Mouse (Mus musculus): Measurements from ENCODE around the gene Gngt1.

The Gngt1 gene

DNA sequence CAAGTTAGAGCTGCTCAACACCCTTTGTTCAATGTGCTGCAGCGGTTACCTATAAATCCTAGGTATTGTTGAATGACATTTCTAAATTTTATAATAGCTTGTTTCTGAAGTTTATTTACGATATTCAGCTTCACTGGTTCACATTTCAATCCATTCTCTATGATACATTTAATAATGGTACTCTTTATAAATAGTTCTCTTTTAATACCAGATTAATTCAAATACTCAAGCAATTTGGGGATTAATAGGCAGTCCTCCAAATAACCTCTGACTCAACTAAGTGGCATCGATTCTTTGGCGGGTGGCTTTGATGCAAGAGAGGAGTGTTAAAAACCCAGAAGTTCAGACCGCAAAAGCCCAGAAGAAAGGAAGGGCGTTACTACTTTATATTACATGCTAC lies at the start of gene Gngt1:
Gngt1 (plus strand) TSS at position 301 of the 400 bp plus-strand sequence.
- DNase-seq: no peak

GRCm38 (mm10) chr6:3954969-3955368 lies 38.6 kb upstream of the Gngt1 start:
- DNase-seq: no peak

- peak; percentile 6 for DNase-seq
Measured at GRCm38 (mm10) chr6:3967676-3968626, 25.6 kb upstream of the Gngt1 start.

DNA sequence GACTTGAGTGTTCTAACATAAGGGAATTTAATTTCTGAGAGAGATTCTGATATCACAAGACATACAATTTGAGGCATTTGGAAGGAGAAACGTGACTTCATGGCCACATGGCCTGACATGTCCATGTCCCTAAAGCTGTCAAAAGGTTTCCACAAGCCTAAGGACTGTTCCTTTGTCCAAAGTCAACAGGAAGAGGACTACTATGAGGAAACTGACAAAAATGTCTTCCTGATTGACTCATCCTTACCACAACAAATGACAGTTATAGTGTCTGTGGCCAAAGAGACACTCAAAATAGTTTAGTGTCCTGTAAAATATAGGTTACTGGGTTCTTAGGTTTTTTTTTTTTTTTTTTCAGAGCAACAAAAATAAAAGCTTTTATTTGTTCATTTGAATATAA lies 19.9 kb upstream of the Gngt1 start:
- DNase-seq: no peak

GRCm38 (mm10) chr6:3982661-3983284 lies 10.8 kb upstream of the Gngt1 start:
- no peak for DNase-seq

GRCm38 (mm10) chr6:3988750-3989149 lies 4.8 kb upstream of the Gngt1 start, which contains the start of gene Tfpi2:
TSS of gene Tfpi2 (minus strand) at chr6:3988919.
- DNase-seq: no peak

GRCm38 (mm10) chr6:3998089-3998488 lies 4.5 kb downstream of the Gngt1 start:
- no peak for DNase-seq

- no peak for DNase-seq
Measured at GRCm38 (mm10) chr6:3999296-3999695, 5.7 kb downstream of the Gngt1 start.

- DNase-seq: no peak
Measured at GRCm38 (mm10) chr6:4000716-4001115, 7.1 kb downstream of the Gngt1 start.

- DNase-seq: no peak
Measured at GRCm38 (mm10) chr6:4003445-4003844, 9.9 kb downstream of the Gngt1 start.

DNA sequence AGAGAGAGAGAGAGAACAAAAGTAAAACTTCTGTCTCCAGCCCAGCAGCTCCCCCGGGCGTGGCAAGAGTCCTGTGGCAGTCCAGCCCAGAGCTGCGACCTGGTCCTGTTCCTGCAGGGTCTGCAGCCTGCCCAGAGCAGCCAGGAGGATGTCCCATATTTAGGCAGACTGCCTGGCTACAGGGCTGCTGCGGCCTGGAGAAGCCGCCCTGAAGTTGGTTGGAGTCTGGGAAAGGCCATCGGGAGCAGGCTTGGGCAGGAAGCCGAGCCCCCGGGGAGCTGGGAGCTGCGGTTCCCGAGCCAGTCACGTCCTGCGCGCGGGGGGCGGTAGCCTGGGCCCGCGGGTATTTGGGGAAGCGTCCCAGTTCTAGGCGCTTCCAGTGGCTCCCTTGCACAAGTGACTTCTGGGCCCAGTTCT lies 10.3 kb downstream of the Gngt1 start, which contains the start of gene Gng11:
Gng11 (plus strand) TSS at position 15 of the 417 bp plus-strand sequence.
- DNase-seq: peak; percentile 6

- no peak for DNase-seq
Measured at GRCm38 (mm10) chr6:4004808-4005207, 11.2 kb downstream of the Gngt1 start.

GRCm38 (mm10) chr6:4008501-4009040 lies 15.0 kb downstream of the Gngt1 start:
- no peak for DNase-seq

GRCm38 (mm10) chr6:4009548-4009947 lies 16.0 kb downstream of the Gngt1 start:
- no peak for DNase-seq

- no peak for DNase-seq
Measured at GRCm38 (mm10) chr6:4022645-4023044, 29.1 kb downstream of the Gngt1 start.

GRCm38 (mm10) chr6:4026367-4026766 lies 32.8 kb downstream of the Gngt1 start:
- DNase-seq: no peak

DNA sequence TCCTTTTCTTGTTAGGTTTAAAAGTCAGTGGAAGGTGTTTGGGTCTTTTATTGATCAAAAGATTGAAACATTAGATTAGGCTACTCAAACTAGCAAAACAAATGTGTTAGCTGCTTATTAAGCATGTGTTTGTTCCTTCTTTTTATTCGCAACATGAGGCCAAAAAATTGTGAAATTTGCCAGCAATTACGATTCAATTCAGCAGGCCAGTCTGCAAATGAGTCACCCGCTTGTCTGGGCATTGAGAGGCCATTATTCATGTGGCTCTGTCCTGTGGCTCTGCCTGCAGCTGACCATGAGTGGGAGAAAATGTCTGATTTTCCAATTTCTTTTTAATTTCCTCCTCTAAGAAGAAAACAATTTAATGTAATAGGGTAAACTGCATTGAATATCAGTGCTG lies 37.4 kb downstream of the Gngt1 start:
- no peak for DNase-seq

- no peak for DNase-seq
Measured at GRCm38 (mm10) chr6:4041821-4042220, 48.2 kb downstream of the Gngt1 start.

Data from thymus, postnatal 4 days (tissue).